24 mouse cellular contexts compared by ENCODE assay signal in the genomic region with DNA sequence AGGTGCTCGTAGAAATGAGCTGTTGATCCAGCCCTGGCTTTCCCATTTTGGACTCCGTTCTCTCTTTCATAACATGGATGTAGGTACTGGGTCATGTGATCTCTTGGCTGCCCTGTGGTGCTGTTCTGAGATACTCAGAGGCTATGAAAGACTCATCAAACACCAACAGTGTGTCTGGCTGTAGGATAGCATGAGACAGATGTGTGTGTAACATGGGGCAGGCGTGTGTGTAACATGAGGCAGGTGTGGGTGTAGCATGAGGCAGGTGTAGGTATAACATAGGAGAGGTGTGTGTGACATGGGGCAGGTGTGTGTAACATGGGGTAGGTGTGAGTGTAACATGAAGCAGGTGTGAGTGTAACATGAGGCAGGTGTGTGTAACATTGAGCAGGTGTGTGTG. TPM values are rescaled to one million over a fixed set of nuclear protein-coding genes. Genes with fewer than 3 reads are reported as not detected.
"Had no signal": no experiment of that assay in that cellular context is flagged by ENCODE, and none has a peak within 500 bp of the region (broad histone marks: within the 10 kb centered on the region; RNA-seq: fewer than 3 reads in every experiment).

No protein-coding gene starts in this region.

- H3K36me3 ChIP-seq: neural tube, embryonic 13.5 days; neural tube, embryonic 15.5 days; stomach, embryonic 15.5 days had no signal

- H3K27ac ChIP-seq: neural tube, embryonic 13.5 days; neural tube, embryonic 15.5 days; stomach, embryonic 15.5 days; stomach, postnatal 0 days had no signal

- H3K9me3 ChIP-seq: neural tube, embryonic 13.5 days; neural tube, embryonic 15.5 days; stomach, embryonic 15.5 days had no signal

- DNase-seq: retina, postnatal 1 day; right cerebral cortex, adult 18-20 months; right cerebral cortex, postnatal 14 days; right cerebral cortex, postnatal 25 days; right cerebral cortex, postnatal 4 days; spleen, adult 18-20 months; thymus, adult 18-20 months; thymus, adult 2 months; thymus, postnatal 14 days; thymus, postnatal 25 days; thymus, postnatal 36 days; thymus, postnatal 4 days had no signal

- H3K4me1 ChIP-seq: neural tube, embryonic 13.5 days; neural tube, embryonic 15.5 days; stomach, embryonic 15.5 days had no signal

- H3K4me3 ChIP-seq: neural tube, embryonic 13.5 days; neural tube, embryonic 15.5 days; stomach, embryonic 15.5 days had no signal

- H3K27me3 ChIP-seq: neural tube, embryonic 13.5 days; neural tube, embryonic 15.5 days; stomach, embryonic 15.5 days had no signal

- H3K9ac ChIP-seq: neural tube, embryonic 13.5 days; neural tube, embryonic 15.5 days; stomach, embryonic 15.5 days had no signal

RNA-seq across cellular contexts. Expression of a gene that starts 2.0 kb away (rescaled TPM):
- total RNA-seq: neutrophil, adult 5-6 weeks had no signal
- polyA plus RNA-seq: neural tube, embryonic 13.5 days; neural tube, embryonic 14.5 days; neural tube, embryonic 15.5 days; small intestine, adult 2 months; spleen, adult 2 months; stomach, embryonic 14.5 days; stomach, embryonic 15.5 days; stomach, embryonic 16.5 days; stomach, postnatal 0 days; thymus, adult 2 months; thymus, postnatal 0 days; urinary bladder, adult 2 months had no signal

RNA-seq across cellular contexts. Expression of a gene that starts 2.1 kb away (rescaled TPM):
- total RNA-seq: neutrophil, adult 5-6 weeks had no signal
- polyA plus RNA-seq: neural tube, embryonic 13.5 days; neural tube, embryonic 14.5 days; neural tube, embryonic 15.5 days; small intestine, adult 2 months; spleen, adult 2 months; stomach, embryonic 14.5 days; stomach, embryonic 15.5 days; stomach, embryonic 16.5 days; stomach, postnatal 0 days; thymus, adult 2 months; thymus, postnatal 0 days; urinary bladder, adult 2 months had no signal

RNA-seq across cellular contexts. Expression of a gene that starts 22.0 kb away (rescaled TPM):
- total RNA-seq: neutrophil, adult 5-6 weeks had no signal
- polyA plus RNA-seq: neural tube, embryonic 13.5 days; neural tube, embryonic 14.5 days; neural tube, embryonic 15.5 days; small intestine, adult 2 months; spleen, adult 2 months; stomach, embryonic 14.5 days; stomach, embryonic 15.5 days; stomach, embryonic 16.5 days; stomach, postnatal 0 days; thymus, adult 2 months; thymus, postnatal 0 days; urinary bladder, adult 2 months had no signal

RNA-seq across cellular contexts. Expression of a gene that starts 23.2 kb away (rescaled TPM):
- total RNA-seq: neutrophil, adult 5-6 weeks had no signal
- polyA plus RNA-seq: neural tube, embryonic 13.5 days; neural tube, embryonic 14.5 days; neural tube, embryonic 15.5 days; small intestine, adult 2 months; spleen, adult 2 months; stomach, embryonic 14.5 days; stomach, embryonic 15.5 days; stomach, embryonic 16.5 days; stomach, postnatal 0 days; thymus, adult 2 months; thymus, postnatal 0 days; urinary bladder, adult 2 months had no signal

RNA-seq across cellular contexts. Expression of a gene that starts 30.1 kb away (rescaled TPM):
- total RNA-seq: neutrophil, adult 5-6 weeks had no signal
- polyA plus RNA-seq: neural tube, embryonic 13.5 days; neural tube, embryonic 14.5 days; neural tube, embryonic 15.5 days; small intestine, adult 2 months; thymus, adult 2 months; thymus, postnatal 0 days had no signal
